Mouse (Mus musculus): Measurements from ENCODE around the gene Ift122. TPM values are rescaled to one million over a fixed set of nuclear protein-coding genes. Genes with fewer than 3 reads are reported as not detected.

Gene Ift122
- polyA plus RNA-seq, 1 experiment = 3.0 TPM

DNA sequence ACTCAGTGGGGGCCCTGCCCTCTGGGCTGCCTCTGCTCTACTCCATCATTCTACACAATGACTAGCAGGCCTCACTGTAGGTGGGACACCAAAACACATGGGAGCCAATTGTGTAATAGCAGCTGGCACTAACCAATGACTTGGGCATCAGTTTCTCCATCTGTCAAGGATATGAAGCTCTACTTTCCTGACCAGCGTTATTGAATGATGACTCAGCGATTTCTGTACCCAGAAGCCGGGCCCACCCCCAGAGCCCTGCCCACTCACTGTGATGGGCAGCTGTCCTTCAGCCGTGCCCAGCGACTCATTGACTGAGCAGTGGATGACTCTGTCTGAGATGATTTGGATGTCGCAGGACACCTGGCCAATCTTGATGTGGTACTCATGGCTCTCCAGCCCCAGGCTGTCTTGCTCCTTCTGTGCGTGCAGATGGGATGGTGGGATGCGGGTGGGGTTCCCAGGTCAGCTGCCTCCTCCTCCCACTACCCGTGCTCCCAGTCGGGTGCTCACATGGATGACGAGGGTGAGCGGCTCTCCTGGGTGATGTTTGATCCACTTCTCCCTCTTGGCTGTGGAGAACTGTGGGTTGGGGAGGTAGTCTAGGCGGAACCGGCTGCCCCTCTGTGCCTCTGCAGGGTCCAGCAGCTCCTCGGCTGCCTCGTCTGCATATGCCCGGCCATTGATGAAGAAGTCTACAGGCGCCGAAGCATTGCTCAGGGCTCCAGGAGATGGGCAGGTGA lies 113.1 kb downstream of the Ift122 start:
- TF ChIP-seq POLR2A (IDR thresholded peaks at IDR 0.05; ENCODE audit: low read depth, low read length) = no peak; the same call in 1 of the 2 replicates
- no peak for TF ChIP-seq CTCF (IDR thresholded peaks at IDR 0.05; ENCODE audit: extremely low read depth, insufficient read length, insufficient replicate concordance, low read depth, low read length)
- no peaks in the 10 kb centered on the region; the same call in 1 of the 2 replicates for H3K36me3 ChIP-seq (ENCODE audit: control insufficient read depth, insufficient read depth, low read length)
- H3K27ac ChIP-seq (ENCODE audit: insufficient read depth, low read depth, low read length) = no peak overlapping the region
- no peak overlapping the region for H3K4me3 ChIP-seq (ENCODE audit: low read depth, low read length)
- no peaks in the 10 kb centered on the region for H3K27me3 ChIP-seq (ENCODE audit: control insufficient read depth, insufficient read depth, low read length)
- 89% methylated on average over 19 of the region's 19 CpGs for WGBS
- H3K4me1 ChIP-seq (ENCODE audit: control insufficient read depth, insufficient read depth, insufficient read length, low read length) = peaks cover 15% of the 10 kb centered on the region

- Histone ChIP-seq H3K27me3 (ENCODE audit: control insufficient read depth, insufficient read depth, low read length) (no peaks in the 10 kb centered on the region), H3K27ac (ENCODE audit: insufficient read depth, low read depth, low read length) (no peak overlapping the region), H3K36me3 (ENCODE audit: control insufficient read depth, insufficient read depth, low read length) (no peaks in the 10 kb centered on the region; the same call in 1 of the 2 replicates), H3K4me3 (ENCODE audit: low read depth, low read length) (no peak overlapping the region), H3K4me1 (ENCODE audit: control insufficient read depth, insufficient read depth, insufficient read length, low read length) (peaks cover 18% of the 10 kb centered on the region)
- WGBS = 61% methylated on average over 15 of the region's 15 CpGs
- TF ChIP-seq POLR2A (IDR thresholded peaks at IDR 0.05; ENCODE audit: low read depth, low read length) = no peak
- TF ChIP-seq CTCF (IDR thresholded peaks at IDR 0.05; ENCODE audit: extremely low read depth, insufficient read length, insufficient replicate concordance, low read depth, low read length) = no peak
These were observed 114.1 kb downstream of the Ift122 start for GRCm38 (mm10) chr6:115967291-115967880.

- Histone ChIP-seq H3K36me3 (ENCODE audit: control insufficient read depth, insufficient read depth, low read length) (no peaks in the 10 kb centered on the region), H3K4me3 (ENCODE audit: low read depth, low read length) (no peak overlapping the region), H3K27me3 (ENCODE audit: control insufficient read depth, insufficient read depth, low read length) (no peaks in the 10 kb centered on the region), H3K4me1 (ENCODE audit: control insufficient read depth, insufficient read depth, insufficient read length, low read length) (peaks cover 17% of the 10 kb centered on the region), H3K27ac (ENCODE audit: insufficient read depth, low read depth, low read length) (no peak overlapping the region)
- WGBS = 12% methylated on average over 5 of the region's 5 CpGs
- TF ChIP-seq POLR2A (IDR thresholded peaks at IDR 0.05; ENCODE audit: low read depth, low read length) = no peak
- no peak for TF ChIP-seq CTCF (IDR thresholded peaks at IDR 0.05; ENCODE audit: extremely low read depth, insufficient read length, insufficient replicate concordance, low read depth, low read length)
These were observed 114.8 kb downstream of the Ift122 start for GRCm38 (mm10) chr6:115968086-115968485.

- Histone ChIP-seq H3K4me1 (ENCODE audit: control insufficient read depth, insufficient read depth, insufficient read length, low read length) (peaks cover 17% of the 10 kb centered on the region), H3K36me3 (ENCODE audit: control insufficient read depth, insufficient read depth, low read length) (no peaks in the 10 kb centered on the region), H3K27ac (ENCODE audit: insufficient read depth, low read depth, low read length) (no peak overlapping the region), H3K27me3 (ENCODE audit: control insufficient read depth, insufficient read depth, low read length) (no peaks in the 10 kb centered on the region), H3K4me3 (ENCODE audit: low read depth, low read length) (no peak overlapping the region)
- 79% methylated on average over 6 of the region's 6 CpGs for WGBS
- no peak for TF ChIP-seq POLR2A (IDR thresholded peaks at IDR 0.05; ENCODE audit: low read depth, low read length)
These were observed 115.4 kb downstream of the Ift122 start for GRCm38 (mm10) chr6:115968700-115969099.

DNA sequence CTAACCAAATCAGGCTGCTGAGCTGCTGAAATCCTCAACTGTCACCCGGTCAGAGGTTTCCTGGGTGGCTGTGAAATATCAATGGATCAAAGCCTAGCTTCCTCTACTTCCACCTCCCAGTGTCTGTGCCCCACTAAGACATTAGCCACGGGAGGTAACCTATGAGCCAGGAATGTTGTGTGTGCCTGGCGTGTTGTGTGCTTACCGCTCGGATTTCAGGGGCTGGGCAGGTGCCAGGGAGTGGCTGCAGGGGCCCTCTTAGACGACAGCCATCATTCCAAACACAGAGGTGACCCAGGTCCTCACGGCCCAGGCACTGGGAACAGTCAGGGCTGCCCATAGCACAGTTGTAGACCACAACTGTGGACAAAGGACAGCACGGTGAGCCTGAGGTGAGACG lies 115.8 kb downstream of the Ift122 start:
- WGBS = 73% methylated on average over 9 of the region's 9 CpGs
- Histone ChIP-seq H3K4me3 (ENCODE audit: low read depth, low read length) (no peak overlapping the region), H3K27me3 (ENCODE audit: control insufficient read depth, insufficient read depth, low read length) (no peaks in the 10 kb centered on the region), H3K36me3 (ENCODE audit: control insufficient read depth, insufficient read depth, low read length) (no peaks in the 10 kb centered on the region), H3K4me1 (ENCODE audit: control insufficient read depth, insufficient read depth, insufficient read length, low read length) (peaks cover 17% of the 10 kb centered on the region), H3K27ac (ENCODE audit: insufficient read depth, low read depth, low read length) (no peak overlapping the region)
- no peak for TF ChIP-seq CTCF (IDR thresholded peaks at IDR 0.05; ENCODE audit: extremely low read depth, insufficient read length, insufficient replicate concordance, low read depth, low read length)
- TF ChIP-seq POLR2A (IDR thresholded peaks at IDR 0.05; ENCODE audit: low read depth, low read length) = no peak

GRCm38 (mm10) chr6:115969952-115970351 lies 116.7 kb downstream of the Ift122 start:
- 86% methylated on average over 6 of the region's 6 CpGs for WGBS
- H3K36me3 ChIP-seq (ENCODE audit: control insufficient read depth, insufficient read depth, low read length) = no peaks in the 10 kb centered on the region
- H3K4me1 ChIP-seq (ENCODE audit: control insufficient read depth, insufficient read depth, insufficient read length, low read length) = peaks cover 17% of the 10 kb centered on the region
- H3K27ac ChIP-seq (ENCODE audit: insufficient read depth, low read depth, low read length) = no peak overlapping the region
- no peaks in the 10 kb centered on the region for H3K27me3 ChIP-seq (ENCODE audit: control insufficient read depth, insufficient read depth, low read length)
- TF ChIP-seq POLR2A (IDR thresholded peaks at IDR 0.05; ENCODE audit: low read depth, low read length) (no peak), CTCF (IDR thresholded peaks at IDR 0.05; ENCODE audit: extremely low read depth, insufficient read length, insufficient replicate concordance, low read depth, low read length) (no peak)
- no peak overlapping the region for H3K4me3 ChIP-seq (ENCODE audit: low read depth, low read length)

DNA sequence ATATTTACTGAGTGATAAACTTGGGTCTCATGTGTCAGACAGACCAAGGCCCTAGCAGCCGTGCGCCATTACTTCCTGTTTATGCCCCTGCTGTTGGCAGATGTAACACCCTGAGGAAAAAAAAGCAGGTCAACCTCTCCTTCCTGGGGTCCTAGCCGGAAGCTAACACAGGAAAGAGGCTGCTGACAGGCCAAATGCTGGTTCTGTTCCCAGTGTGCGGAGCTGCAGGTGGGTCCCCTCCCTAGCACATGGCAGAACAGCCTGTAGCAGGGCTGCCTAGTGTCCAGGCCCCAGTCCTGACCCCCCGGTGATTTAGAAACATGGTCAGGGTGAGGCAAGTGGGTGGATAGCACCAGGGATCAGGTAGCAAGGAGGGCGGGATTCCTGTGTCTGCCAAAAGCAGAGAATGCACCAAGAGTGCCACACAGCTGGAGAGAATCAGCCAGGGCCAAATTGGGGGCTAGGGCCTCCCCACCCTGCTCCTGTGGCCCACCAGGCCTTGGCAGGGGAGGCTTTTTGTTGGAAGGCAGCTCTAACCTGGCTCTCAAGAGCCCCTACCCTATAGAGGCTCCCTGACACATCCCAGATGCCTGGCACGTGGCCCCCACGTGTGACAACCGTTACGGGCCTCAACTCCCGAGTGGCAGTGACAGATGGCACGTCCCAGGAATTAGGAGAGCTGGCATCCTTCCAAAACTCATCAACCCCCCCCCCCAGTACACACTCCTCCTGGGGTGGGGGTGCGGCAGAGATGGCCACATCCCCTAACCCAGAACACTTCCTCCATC lies 118.2 kb downstream of the Ift122 start:
- Histone ChIP-seq H3K36me3 (ENCODE audit: control insufficient read depth, insufficient read depth, low read length) (no peaks in the 10 kb centered on the region), H3K4me3 (ENCODE audit: low read depth, low read length) (no peak overlapping the region), H3K27me3 (ENCODE audit: control insufficient read depth, insufficient read depth, low read length) (no peaks in the 10 kb centered on the region), H3K4me1 (ENCODE audit: control insufficient read depth, insufficient read depth, insufficient read length, low read length) (peaks cover 17% of the 10 kb centered on the region), H3K27ac (ENCODE audit: insufficient read depth, low read depth, low read length) (peak overlapping the region; percentile 30; the same call in 1 of the 2 replicates)
- WGBS = 63% methylated on average over 13 of the region's 13 CpGs
- peak; percentile 6; the same call in 1 of the 2 replicates for TF ChIP-seq POLR2A (IDR thresholded peaks at IDR 0.05; ENCODE audit: low read depth, low read length)
- TF ChIP-seq CTCF (IDR thresholded peaks at IDR 0.05; ENCODE audit: extremely low read depth, insufficient read length, insufficient replicate concordance, low read depth, low read length) = no peak

Data from small intestine, adult 2 months (tissue).